Mouse (Mus musculus) limb, embryonic 15.5 days (tissue): ENCODE results near the gene Gstp1. TPM values are rescaled to one million over a fixed set of nuclear protein-coding genes. Genes with fewer than 3 reads are reported as not detected.

ENCODE experiments used
- ATAC-seq: fragments of 200-750 bp; cut with Nextera tagmentation; 2 replicates; pipeline ENCODE4 v1.8.0; 2017; ENCODE audit warnings: low read depth, moderate TSS enrichment; ENCODE audit not compliant: insufficient number of reproducible peaks, low FRiP score, low TSS enrichment
- H3K27ac ChIP-seq: fragments of 300-500 bp; sonication (generic); 2 replicates; pipeline ENCODE4 v1.5.1; 2015; ENCODE audit warnings: moderate library complexity, mild to moderate bottlenecking, inconsistent platforms
- H3K27me3 ChIP-seq: fragments of 300-500 bp; sonication (generic); 2 replicates; pipeline ENCODE4 v1.6.1; 2015; ENCODE audit warnings: inconsistent platforms
- H3K36me3 ChIP-seq: fragments of 300-500 bp; sonication (generic); 2 replicates; pipeline ENCODE4 v1.6.1; 2015; ENCODE audit warnings: inconsistent platforms
- H3K4me1 ChIP-seq: fragments of 300-500 bp; sonication (generic); 2 replicates; pipeline ENCODE4 v1.6.1; 2015; ENCODE audit warnings: inconsistent platforms
- H3K4me2 ChIP-seq: fragments of 300-500 bp; sonication (generic); 2 replicates; pipeline ENCODE4 v1.6.1; 2015; ENCODE audit warnings: mild to moderate bottlenecking, inconsistent platforms
- H3K4me3 ChIP-seq: fragments of 300-500 bp; sonication (generic); 2 replicates; pipeline ENCODE4 v1.5.1; 2015; ENCODE audit warnings: mild to moderate bottlenecking, inconsistent platforms
- H3K9ac ChIP-seq: fragments of 300-500 bp; sonication (generic); 2 replicates; pipeline ENCODE4 v1.6.1; 2015; ENCODE audit warnings: inconsistent platforms
- H3K9me3 ChIP-seq: fragments of 300-500 bp; sonication (generic); 2 replicates; pipeline ENCODE4 v1.6.1; 2016; ENCODE audit warnings: inconsistent platforms
- WGBS: fragments of 180-500 bp; shearing (Covaris S2); methylation state at CpG from one replicate; pipeline ENCODE4 v1.1.7; 2015; 5-methylcytosine and 5-hydroxymethylcytosine counted together
- polyA plus RNA-seq: library from polyadenylated mRNA; unstranded; fragments of >200 nt; fragmentation: Nextera tagmentation; extraction: Ambion mirVana; gene quantifications from 2 replicates; pipeline ENCODE4 v1.2.1, GENCODE M21; 2015

Gstp1 gene
- polyA plus RNA-seq, 1 experiment from 2014 or later = 537 TPM

DNA sequence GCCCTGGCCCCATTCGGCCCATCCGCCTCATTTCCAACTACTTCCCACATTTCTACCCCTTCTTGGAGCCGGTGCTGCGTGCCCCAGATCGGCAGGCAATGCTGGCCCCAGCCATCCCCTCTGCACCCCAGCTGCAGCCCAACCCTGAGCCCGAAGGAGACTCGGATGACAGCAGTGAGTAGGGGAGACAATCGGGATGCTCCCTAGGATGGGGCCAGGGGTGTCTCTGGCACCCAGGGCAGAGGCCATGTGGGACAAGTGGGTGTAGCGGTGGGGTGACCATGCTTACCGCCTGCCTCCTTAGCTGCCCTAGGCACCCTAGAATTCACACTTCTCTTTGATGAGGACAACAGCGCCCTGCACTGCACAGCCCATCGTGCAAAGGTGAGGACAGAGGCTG, 34.1 kb downstream of the Gstp1 start:
- H3K27ac ChIP-seq = no peak overlapping the region
- no peak overlapping the region for H3K4me3 ChIP-seq
- peaks cover 25% of the 10 kb centered on the region for H3K4me1 ChIP-seq
- no peaks in the 10 kb centered on the region for H3K9me3 ChIP-seq
- no peak overlapping the region; the same call in 1 of the 2 replicates for H3K9ac ChIP-seq
- WGBS = 69% methylated on average over 12 of the region's 12 CpGs
- H3K4me2 ChIP-seq = no peak overlapping the region
- H3K36me3 ChIP-seq = peaks cover 43% of the 10 kb centered on the region
- ATAC-seq = no peak
- no peaks in the 10 kb centered on the region for H3K27me3 ChIP-seq

DNA sequence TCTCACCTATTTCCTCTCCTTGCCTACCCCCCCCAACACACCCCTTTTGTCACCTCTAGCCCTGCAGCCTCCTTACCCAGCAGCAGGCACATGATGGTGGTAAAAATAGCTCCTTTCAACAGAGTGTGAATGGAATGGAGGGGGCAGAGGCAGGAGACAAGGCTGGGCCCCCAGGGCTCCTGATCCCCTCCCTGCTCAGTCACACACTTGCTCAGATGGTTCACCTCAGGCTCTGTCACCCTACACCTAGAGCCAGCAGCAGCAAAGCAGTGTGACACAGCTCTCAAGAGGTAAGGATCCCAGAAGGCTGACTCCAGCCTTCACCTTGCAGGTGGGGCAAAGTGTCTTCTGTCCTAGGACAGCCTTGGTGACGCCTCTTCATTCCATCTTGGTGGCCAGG, 34.7 kb downstream of the Gstp1 start, which contains the start of gene Doc2g:
TSS of gene Doc2g (plus strand) at position 202 of the 400 bp plus-strand sequence.
- no peak within 1 kb of the TSS for H3K4me2 ChIP-seq
- no peak within 1 kb of the TSS for H3K27ac ChIP-seq
- H3K4me3 ChIP-seq = no peak within 1 kb of the TSS
- H3K27me3 ChIP-seq = no peaks in the 10 kb centered on the region
- 65% methylated on average over 1 of the region's 1 CpGs for WGBS
- peaks cover 38% of the 10 kb centered on the region for H3K36me3 ChIP-seq
- no peaks in the 10 kb centered on the region for H3K9me3 ChIP-seq
- no peak within 1 kb of the TSS; the same call in 1 of the 2 replicates for H3K9ac ChIP-seq
- ATAC-seq = no peak
- H3K4me1 ChIP-seq = peaks cover 25% of the 10 kb centered on the region

DNA sequence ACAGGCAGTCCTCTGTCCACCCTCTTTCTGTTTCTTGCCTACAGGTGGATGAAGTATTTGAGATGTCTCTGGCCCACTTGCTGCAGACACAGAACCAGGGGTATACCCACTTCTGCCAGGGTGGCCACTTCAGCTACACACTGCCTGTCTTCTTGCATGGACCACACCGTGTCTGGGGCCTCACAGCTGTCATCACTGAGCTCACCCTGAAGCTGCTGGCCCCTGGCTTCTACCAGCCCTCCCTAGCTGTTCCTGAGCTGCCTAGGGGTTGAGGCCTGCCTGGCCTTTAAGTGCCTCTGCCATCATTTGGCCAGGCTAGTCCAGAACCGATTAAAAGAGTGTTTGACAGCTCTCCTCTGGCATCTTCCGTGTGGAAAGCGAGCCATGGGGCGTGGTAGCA, 36.0 kb downstream of the Gstp1 start:
- Histone ChIP-seq H3K27me3 (no peaks in the 10 kb centered on the region), H3K4me2 (peak overlapping the region; percentile 81; the same call in 1 of the 2 replicates), H3K27ac (no peak overlapping the region), H3K4me3 (no peak overlapping the region), H3K36me3 (peaks cover 24% of the 10 kb centered on the region), H3K4me1 (peaks cover 25% of the 10 kb centered on the region), H3K9me3 (no peaks in the 10 kb centered on the region), H3K9ac (no peak overlapping the region)
- 79% methylated on average over 5 of the region's 5 CpGs for WGBS
- no peak for ATAC-seq

- Histone ChIP-seq H3K9me3 (no peaks in the 10 kb centered on the region), H3K36me3 (peaks cover 17% of the 10 kb centered on the region), H3K4me1 (peaks cover 25% of the 10 kb centered on the region), H3K27me3 (no peaks in the 10 kb centered on the region), H3K4me2 (peak overlapping the region; percentile 81), H3K27ac (peak overlapping the region; percentile 98), H3K4me3 (peak overlapping the region; percentile 81), H3K9ac (peak overlapping the region; percentile 93)
- no peak for ATAC-seq
- WGBS = 15% methylated on average over 17 of the region's 17 CpGs
Measured at GRCm38 (mm10) chr19:4000949-4001525, 36.7 kb downstream of the Gstp1 start.

DNA sequence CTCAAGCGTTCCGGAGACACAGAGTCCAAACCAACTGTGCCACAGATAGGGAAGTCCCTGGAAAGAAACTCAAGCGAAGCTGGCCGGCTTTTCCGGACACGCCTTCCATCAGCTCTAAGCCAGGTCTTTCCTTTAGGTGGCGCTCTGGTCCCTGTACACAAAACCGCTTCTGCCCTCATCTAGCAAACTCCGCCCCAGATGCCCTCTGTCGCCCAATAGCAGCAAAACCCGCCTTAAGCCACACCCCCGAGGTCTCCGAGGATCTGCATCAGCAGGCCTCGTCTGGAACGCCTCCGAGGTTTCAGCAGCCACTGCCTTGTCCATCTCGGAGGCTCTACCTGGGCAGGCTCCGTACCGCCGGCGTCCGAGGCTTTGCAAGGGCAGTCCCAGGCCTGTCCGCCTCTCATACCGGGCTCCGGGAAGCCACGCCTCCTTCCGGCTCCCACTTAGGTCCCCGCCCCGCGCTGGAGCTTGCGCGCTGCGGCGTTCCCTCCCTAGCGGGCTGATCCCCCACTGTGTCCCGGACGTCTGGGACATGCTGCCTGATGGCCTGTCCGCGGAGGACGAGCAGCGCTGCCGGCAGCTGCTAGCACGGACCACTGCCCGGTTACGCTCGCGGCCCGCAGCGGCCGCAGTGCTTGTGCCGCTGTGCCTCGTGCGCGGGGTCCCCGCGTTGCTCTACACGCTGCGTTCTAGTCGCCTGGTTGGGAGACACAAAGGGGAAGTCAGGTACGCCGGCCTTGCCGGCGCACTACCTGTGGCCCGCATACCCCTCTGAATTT, 37.5 kb downstream of the Gstp1 start, which contains the start of the genes Nudt8 and Gm49405:
TSS of gene Nudt8 (plus strand) at position 462 of the 782 bp plus-strand sequence.
TSS of gene Gm49405 (plus strand) at position 508 of the 782 bp plus-strand sequence.
- Histone ChIP-seq H3K4me1 (peaks cover 25% of the 10 kb centered on the region), H3K36me3 (peaks cover 12% of the 10 kb centered on the region; the same call in 1 of the 2 replicates), H3K9me3 (no peaks in the 10 kb centered on the region), H3K4me2 (peak within 1 kb of the TSS; percentile 81), H3K27me3 (no peaks in the 10 kb centered on the region), H3K27ac (peak within 1 kb of the TSS; percentile 98), H3K9ac (peak within 1 kb of the TSS; percentile 93), H3K4me3 (peak within 1 kb of the TSS; percentile 81)
- WGBS = under 1% methylated on average over 64 of the region's 64 CpGs
- ATAC-seq = peak; percentile 86

DNA sequence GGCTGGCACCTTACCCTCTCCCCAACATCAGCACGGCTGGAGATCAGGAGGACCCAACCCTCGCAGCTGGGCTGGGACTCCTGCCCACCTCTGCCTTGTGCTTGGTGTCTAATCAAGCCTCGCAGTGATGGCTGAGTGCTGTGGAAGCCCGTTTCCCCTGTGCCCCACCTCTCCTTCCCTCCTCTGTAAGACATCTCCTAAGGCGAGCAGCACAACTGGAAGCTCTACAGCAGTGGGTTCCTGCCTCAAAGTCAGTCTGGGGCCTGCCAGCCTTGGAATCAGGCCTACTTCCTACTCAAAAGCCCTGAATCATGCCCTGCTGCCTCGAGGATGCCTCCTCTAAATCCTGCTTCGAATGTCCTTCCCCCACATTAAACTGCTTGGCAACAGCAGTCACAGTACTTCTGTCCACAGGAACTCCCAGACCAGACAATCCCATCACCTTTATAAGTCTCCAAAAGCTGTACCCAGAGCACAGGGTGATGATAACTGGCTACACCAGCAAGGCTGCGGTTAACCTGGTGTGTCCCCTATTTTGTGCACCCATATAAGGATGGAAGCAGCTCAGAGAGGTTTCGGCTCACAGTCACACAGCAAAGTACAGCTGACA, 38.6 kb downstream of the Gstp1 start:
- H3K36me3 ChIP-seq = peaks cover 6% of the 10 kb centered on the region; the same call in 1 of the 2 replicates
- H3K4me2 ChIP-seq = peak overlapping the region; percentile 81
- no peaks in the 10 kb centered on the region; the same call in 1 of the 2 replicates for H3K27me3 ChIP-seq
- H3K4me1 ChIP-seq = peaks cover 25% of the 10 kb centered on the region
- no peak overlapping the region for H3K9ac ChIP-seq
- H3K9me3 ChIP-seq = no peaks in the 10 kb centered on the region
- WGBS = 82% methylated on average over 9 of the region's 9 CpGs
- ATAC-seq = no peak
- peak overlapping the region; percentile 47; the same call in 1 of the 2 replicates for H3K27ac ChIP-seq
- peak overlapping the region; percentile 81; the same call in 1 of the 2 replicates for H3K4me3 ChIP-seq

- WGBS = 74% methylated on average over 8 of the region's 8 CpGs
- Histone ChIP-seq H3K36me3 (no peaks in the 10 kb centered on the region), H3K9ac (no peak overlapping the region), H3K4me3 (no peak overlapping the region), H3K9me3 (no peaks in the 10 kb centered on the region), H3K27me3 (no peaks in the 10 kb centered on the region; the same call in 1 of the 2 replicates), H3K4me1 (peaks cover 25% of the 10 kb centered on the region), H3K27ac (no peak overlapping the region), H3K4me2 (no peak overlapping the region)
- no peak for ATAC-seq
Measured at GRCm38 (mm10) chr19:3998335-3998734, 39.5 kb downstream of the Gstp1 start.

DNA sequence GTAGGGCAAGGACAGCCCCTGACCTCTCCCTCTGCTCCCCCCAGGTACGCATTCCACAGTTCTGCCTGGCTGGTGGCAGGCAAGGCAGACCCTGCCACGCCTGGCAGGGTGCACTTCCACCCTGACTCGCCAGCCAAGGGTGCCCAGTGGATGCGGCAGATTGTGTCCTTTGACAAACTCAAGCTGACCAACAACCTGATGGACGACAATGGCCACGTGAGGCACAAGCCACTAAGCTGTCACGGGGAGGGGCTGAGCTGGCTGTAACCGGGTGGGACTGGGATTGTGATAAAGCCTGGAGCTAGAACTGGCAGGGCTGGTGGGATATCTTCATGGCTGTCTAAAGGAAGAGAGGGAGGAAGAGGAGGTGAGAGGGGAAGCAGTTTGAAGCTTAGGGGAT, 40.6 kb downstream of the Gstp1 start:
- H3K9ac ChIP-seq = no peak overlapping the region
- no peaks in the 10 kb centered on the region; the same call in 1 of the 2 replicates for H3K27me3 ChIP-seq
- H3K4me1 ChIP-seq = peaks cover 25% of the 10 kb centered on the region
- WGBS = 53% methylated on average over 8 of the region's 8 CpGs
- no peak overlapping the region for H3K4me2 ChIP-seq
- H3K9me3 ChIP-seq = no peaks in the 10 kb centered on the region
- H3K27ac ChIP-seq = no peak overlapping the region
- H3K36me3 ChIP-seq = no peaks in the 10 kb centered on the region
- no peak for ATAC-seq
- H3K4me3 ChIP-seq = no peak overlapping the region

- no peaks in the 10 kb centered on the region for H3K9me3 ChIP-seq
- no peak overlapping the region for H3K4me3 ChIP-seq
- H3K27me3 ChIP-seq = no peaks in the 10 kb centered on the region; the same call in 1 of the 2 replicates
- no peak overlapping the region for H3K9ac ChIP-seq
- H3K4me2 ChIP-seq = no peak overlapping the region
- H3K27ac ChIP-seq = no peak overlapping the region
- ATAC-seq = no peak
- no peaks in the 10 kb centered on the region for H3K36me3 ChIP-seq
- 79% methylated on average over 8 of the region's 8 CpGs for WGBS
- peaks cover 22% of the 10 kb centered on the region for H3K4me1 ChIP-seq
Measured at GRCm38 (mm10) chr19:3996747-3997146, 41.0 kb downstream of the Gstp1 start.

GRCm38 (mm10) chr19:3996106-3996505, 41.7 kb downstream of the Gstp1 start:
- Histone ChIP-seq H3K27ac (no peak overlapping the region), H3K36me3 (no peaks in the 10 kb centered on the region), H3K4me3 (no peak overlapping the region), H3K4me2 (no peak overlapping the region), H3K9ac (no peak overlapping the region), H3K4me1 (peaks cover 16% of the 10 kb centered on the region), H3K9me3 (no peaks in the 10 kb centered on the region), H3K27me3 (no peaks in the 10 kb centered on the region; the same call in 1 of the 2 replicates)
- WGBS = 64% methylated on average over 7 of the region's 7 CpGs
- no peak for ATAC-seq

DNA sequence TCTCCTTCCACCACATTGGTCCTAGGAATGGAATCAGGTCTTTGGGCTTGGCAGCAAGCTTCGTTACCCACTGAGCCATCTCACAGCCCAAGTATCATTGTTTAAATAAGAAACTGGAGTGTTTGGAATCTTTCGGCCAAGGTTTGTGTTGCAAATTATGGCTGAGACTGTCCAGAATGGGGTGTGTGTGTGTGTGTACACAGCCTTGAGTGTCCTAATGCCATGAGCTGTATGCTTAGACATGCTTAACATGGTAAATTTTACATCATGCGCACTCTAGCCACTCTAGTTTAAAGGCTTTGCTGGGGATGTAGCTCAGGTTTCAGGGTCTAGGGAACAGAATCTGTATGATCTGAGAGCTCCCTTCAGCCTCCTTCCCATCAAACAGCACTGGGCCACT, 42.3 kb downstream of the Gstp1 start:
- WGBS = 75% methylated on average over 3 of the region's 3 CpGs
- H3K4me3 ChIP-seq = no peak overlapping the region
- H3K9me3 ChIP-seq = no peaks in the 10 kb centered on the region
- no peak overlapping the region for H3K4me2 ChIP-seq
- ATAC-seq = no peak
- no peak overlapping the region for H3K9ac ChIP-seq
- no peaks in the 10 kb centered on the region; the same call in 1 of the 2 replicates for H3K27me3 ChIP-seq
- no peak overlapping the region for H3K27ac ChIP-seq
- H3K36me3 ChIP-seq = no peaks in the 10 kb centered on the region
- H3K4me1 ChIP-seq = peaks cover 11% of the 10 kb centered on the region
